In genomic region chr7:25689603-25690021, GRCm38 (mm10) we compare ENCODE assay signal across 8 mouse cellular contexts. TPM values are rescaled to one million over a fixed set of nuclear protein-coding genes. Genes with fewer than 3 reads are reported as not detected.
DNase-seq lines count a peak whose midpoint lies in the region; ATAC-seq and TF ChIP-seq lines count a peak whose summit lies in the region.

No protein-coding gene starts in this region.

- WGBS in heart, embryonic 12.5 days: 5% methylated on average over 12 of the region's 12 CpGs
- 1% methylated on average over 12 of the region's 12 CpGs for WGBS in bone marrow, adult 2 months
- WGBS in hindbrain, embryonic 14.5 days: 15% methylated on average over 12 of the region's 12 CpGs
- WGBS in midbrain, embryonic 13.5 days: 14% methylated on average over 12 of the region's 12 CpGs

- intact Hi-C loops in heart, postnatal 36 days (cut with DNase I): loop anchor here (1.0 kb wide), 1 partner anchor 17 kb away; no protein-coding TSS in a partner anchor

- no peak for ATAC-seq in heart, embryonic 12.5 days (ENCODE audit: insufficient number of reproducible peaks, low FRiP score)
- no peak for ATAC-seq in hindbrain, embryonic 14.5 days (ENCODE audit: low FRiP score)
- ATAC-seq in midbrain, embryonic 13.5 days: no peak

- H3K9me3 ChIP-seq in heart, embryonic 12.5 days (replicated peaks): no peaks in the 10 kb centered on the region
- no peaks in the 10 kb centered on the region for H3K9me3 ChIP-seq in hindbrain, embryonic 14.5 days (ENCODE audit: control insufficient read depth, low read length)
- H3K9me3 ChIP-seq in midbrain, embryonic 13.5 days: no peaks in the 10 kb centered on the region

- H3K4me1 ChIP-seq in heart, embryonic 12.5 days (replicated peaks): peaks cover 19% of the 10 kb centered on the region
- peaks cover 3% of the 10 kb centered on the region; the same call in 1 of the 2 replicates for H3K4me1 ChIP-seq in bone marrow, adult 2 months (ENCODE audit: control insufficient read depth, insufficient read depth, low read length)
- H3K4me1 ChIP-seq in hindbrain, embryonic 14.5 days (replicated peaks; ENCODE audit: control insufficient read depth, insufficient read depth, low read length): peaks cover 10% of the 10 kb centered on the region; the same call in 1 of the 2 replicates
- H3K4me1 ChIP-seq in midbrain, embryonic 13.5 days (replicated peaks): peaks cover 40% of the 10 kb centered on the region

- TF ChIP-seq POLR2A in bone marrow, adult 2 months (IDR thresholded peaks at IDR 0.05; ENCODE audit: borderline replicate concordance, control insufficient read depth, low read depth, low read length): no peak

- H3K9ac ChIP-seq in heart, embryonic 12.5 days: peak overlapping the region; percentile 71; the same call in 1 of the 2 replicates
- no peak overlapping the region for H3K9ac ChIP-seq in hindbrain, embryonic 14.5 days
- H3K9ac ChIP-seq in midbrain, embryonic 13.5 days (replicated peaks): no peak overlapping the region

- H3K27ac ChIP-seq in heart, embryonic 12.5 days (ENCODE audit: poor library complexity, severe bottlenecking): peak overlapping the region; percentile 45; the same call in 1 of the 2 replicates
- H3K27ac ChIP-seq in bone marrow, adult 2 months (ENCODE audit: control insufficient read depth, insufficient read depth, low read depth, low read length, poor library complexity): peak overlapping the region; percentile 95
- no peak overlapping the region for H3K27ac ChIP-seq in hindbrain, embryonic 14.5 days
- H3K27ac ChIP-seq in midbrain, embryonic 13.5 days: no peak overlapping the region

- no peak for DNase-seq in heart, postnatal 36 days
- DNase-seq in hindbrain, embryonic 14.5 days (ENCODE audit: low spot score): no peak
- no peak for DNase-seq in cerebellum, adult 11-12 months
- DNase-seq in ovary, postnatal 10 days (ENCODE audit: low spot score): no peak
- DNase-seq in cerebellum, adult 18-20 months: no peak

- peak overlapping the region; percentile 59 for H3K4me3 ChIP-seq in heart, embryonic 12.5 days
- H3K4me3 ChIP-seq in bone marrow, adult 2 months (replicated peaks; ENCODE audit: control insufficient read depth, low read depth, low read length): peak overlapping the region; percentile 96
- peak overlapping the region; percentile 33 for H3K4me3 ChIP-seq in hindbrain, embryonic 14.5 days (replicated peaks; ENCODE audit: low read length)
- H3K4me3 ChIP-seq in midbrain, embryonic 13.5 days (replicated peaks): peak overlapping the region; percentile 43

- peaks cover 20% of the 10 kb centered on the region for H3K36me3 ChIP-seq in heart, embryonic 12.5 days
- no peaks in the 10 kb centered on the region for H3K36me3 ChIP-seq in hindbrain, embryonic 14.5 days (replicated peaks; ENCODE audit: control insufficient read depth, insufficient read depth)
- no peaks in the 10 kb centered on the region for H3K36me3 ChIP-seq in midbrain, embryonic 13.5 days

- H3K4me2 ChIP-seq in heart, embryonic 12.5 days: peak overlapping the region; percentile 89
- peak overlapping the region; percentile 50 for H3K4me2 ChIP-seq in hindbrain, embryonic 14.5 days (replicated peaks)
- peak overlapping the region; percentile 62 for H3K4me2 ChIP-seq in midbrain, embryonic 13.5 days (replicated peaks)

- no peaks in the 10 kb centered on the region; the same call in 1 of the 2 replicates for H3K27me3 ChIP-seq in heart, embryonic 12.5 days (replicated peaks)
- H3K27me3 ChIP-seq in hindbrain, embryonic 14.5 days (ENCODE audit: control insufficient read depth, insufficient read depth, low read length): peaks cover 71% of the 10 kb centered on the region
- peaks cover 81% of the 10 kb centered on the region for H3K27me3 ChIP-seq in midbrain, embryonic 13.5 days

- no peak for TF ChIP-seq CTCF in bone marrow, adult 2 months (IDR thresholded peaks at IDR 0.05; ENCODE audit: control insufficient read depth, insufficient read depth, low read length)

RNA-seq across cellular contexts. Expression of gene Tgfb1, which starts 2.8 kb away (rescaled TPM):
- 5.1 and 5.6 TPM in 2 replicates for polyA plus RNA-seq in heart, embryonic 12.5 days (2016; fragmentation: Nextera tagmentation; extraction: Ambion mirVana)
- total RNA-seq in heart, postnatal 36 days (2021): 10 to 100 TPM; 23.8 to 27.0 TPM
- 53.9 and 75.5 TPM in 2 replicates for polyA plus RNA-seq in bone marrow, adult 2 months (2011; ENCODE audit: insufficient read depth, insufficient read length, low replicate concordance, missing spikeins)
- 0.82 and 1.1 TPM in 2 replicates for polyA plus RNA-seq in hindbrain, embryonic 14.5 days (2014; fragmentation: Nextera tagmentation; extraction: Ambion mirVana)
- 0.59 and 1.2 TPM in 2 replicates for polyA plus RNA-seq in midbrain, embryonic 13.5 days (2015; fragmentation: Nextera tagmentation; extraction: Ambion mirVana)

RNA-seq across cellular contexts. Expression of gene B9d2, which starts 9.0 kb away (rescaled TPM):
- 22.8 and 25.9 TPM in 2 replicates for polyA plus RNA-seq in heart, embryonic 12.5 days (2016; fragmentation: Nextera tagmentation; extraction: Ambion mirVana)
- total RNA-seq in heart, postnatal 36 days (2021): 10 to 100 TPM; 10.2 to 10.8 TPM
- polyA plus RNA-seq in bone marrow, adult 2 months (2011; ENCODE audit: insufficient read depth, insufficient read length, low replicate concordance, missing spikeins): 19.1 and 40.8 TPM in 2 replicates
- polyA plus RNA-seq in hindbrain, embryonic 14.5 days (2014; fragmentation: Nextera tagmentation; extraction: Ambion mirVana): 41.8 and 42.7 TPM in 2 replicates
- 40.3 and 41.4 TPM in 2 replicates for polyA plus RNA-seq in midbrain, embryonic 13.5 days (2015; fragmentation: Nextera tagmentation; extraction: Ambion mirVana)

RNA-seq across cellular contexts. Expression of gene Tmem91, which starts 14.6 kb away (rescaled TPM):
- 0.86 and 1.1 TPM in 2 replicates for polyA plus RNA-seq in heart, embryonic 12.5 days (2016; fragmentation: Nextera tagmentation; extraction: Ambion mirVana)
- not detected for total RNA-seq in heart, postnatal 36 days (2021)
- polyA plus RNA-seq in bone marrow, adult 2 months (2011; ENCODE audit: insufficient read depth, insufficient read length, low replicate concordance, missing spikeins): 2.9 TPM in 1 of 2 replicates, not detected in the other
- polyA plus RNA-seq in hindbrain, embryonic 14.5 days (2014; fragmentation: Nextera tagmentation; extraction: Ambion mirVana): 54.1 and 64.8 TPM in 2 replicates
- 8.8 and 9.7 TPM in 2 replicates for polyA plus RNA-seq in midbrain, embryonic 13.5 days (2015; fragmentation: Nextera tagmentation; extraction: Ambion mirVana)

RNA-seq across cellular contexts. Expression of gene Ccdc97, which starts 29.3 kb away (rescaled TPM):
- polyA plus RNA-seq in heart, embryonic 12.5 days (2016; fragmentation: Nextera tagmentation; extraction: Ambion mirVana): 24.6 and 25.9 TPM in 2 replicates
- 10 to 100 TPM; 55.0 to 55.8 TPM for total RNA-seq in heart, postnatal 36 days (2021)
- polyA plus RNA-seq in bone marrow, adult 2 months (2011; ENCODE audit: insufficient read depth, insufficient read length, low replicate concordance, missing spikeins): 33.4 and 65.4 TPM in 2 replicates
- 41.9 and 43.5 TPM in 2 replicates for polyA plus RNA-seq in hindbrain, embryonic 14.5 days (2014; fragmentation: Nextera tagmentation; extraction: Ambion mirVana)
- 29.9 and 35.9 TPM in 2 replicates for polyA plus RNA-seq in midbrain, embryonic 13.5 days (2015; fragmentation: Nextera tagmentation; extraction: Ambion mirVana)

RNA-seq across cellular contexts. Expression of gene Exosc5, which starts 30.6 kb away (rescaled TPM):
- polyA plus RNA-seq in heart, embryonic 12.5 days (2016; fragmentation: Nextera tagmentation; extraction: Ambion mirVana): 35.3 and 37.2 TPM in 2 replicates
- total RNA-seq in heart, postnatal 36 days (2021): 10 to 100 TPM; 16.0 to 18.9 TPM
- 21.7 and 39.8 TPM in 2 replicates for polyA plus RNA-seq in bone marrow, adult 2 months (2011; ENCODE audit: insufficient read depth, insufficient read length, low replicate concordance, missing spikeins)
- 31.5 and 39.7 TPM in 2 replicates for polyA plus RNA-seq in hindbrain, embryonic 14.5 days (2014; fragmentation: Nextera tagmentation; extraction: Ambion mirVana)
- polyA plus RNA-seq in midbrain, embryonic 13.5 days (2015; fragmentation: Nextera tagmentation; extraction: Ambion mirVana): 44.2 and 44.8 TPM in 2 replicates

Comparison
In these comparisons a context has a peak if more than half of its experiments do, and no peak if none do; other contexts are left out.
1. H3K27ac ChIP-seq: peak in heart, embryonic 12.5 days (single experiment) and bone marrow, adult 2 months (single experiment); none in hindbrain, embryonic 14.5 days (single experiment) and midbrain, embryonic 13.5 days (single experiment).
2. H3K4me3 ChIP-seq: peak in every context shown above with its lines; median percentile 96 in bone marrow, adult 2 months; 59 in heart, embryonic 12.5 days; 43 in midbrain, embryonic 13.5 days; 33 in hindbrain, embryonic 14.5 days.
3. Peak in every context shown above with its lines, with median percentiles within 50 percentile points of each other: H3K4me2 ChIP-seq.